In genomic region chr16:77537351-77537750, GRCm38 (mm10) we compare ENCODE assay signal across 12 mouse cellular contexts.
DNase-seq lines count a peak whose midpoint lies in the region; ATAC-seq and TF ChIP-seq lines count a peak whose summit lies in the region.
"Had no signal": no experiment of that assay in that cellular context is flagged by ENCODE, and none has a peak within 500 bp of the region (broad histone marks: within the 10 kb centered on the region; RNA-seq: fewer than 3 reads in every experiment).

No protein-coding gene starts in this region.

- ATAC-seq in lung, embryonic 14.5 days (ENCODE audit: insufficient read depth): peak; percentile 60; the same call in 1 of the 2 replicates
- ATAC-seq in forebrain, postnatal 0 days: peak; percentile 50
- 0 out of 2 replicates have a peak, but pooled peaks have one; percentile 46 for ATAC-seq in hindbrain, postnatal 0 days
- ATAC-seq in neural tube, embryonic 14.5 days (ENCODE audit: low read depth): peak; percentile 49
- ATAC-seq: Patski had no signal

- H3K9ac ChIP-seq in lung, embryonic 14.5 days: no peak overlapping the region
- H3K9ac ChIP-seq in forebrain, postnatal 0 days: peak overlapping the region; percentile 61
- H3K9ac ChIP-seq in hindbrain, postnatal 0 days (replicated peaks; ENCODE audit: low read length): peak overlapping the region; percentile 39
- peak overlapping the region; percentile 59 for H3K9ac ChIP-seq in neural tube, embryonic 14.5 days (replicated peaks; ENCODE audit: low read depth, low read length)
- H3K9ac ChIP-seq in heart, adult 2 months (ENCODE audit: low read depth, low read length): no peak overlapping the region
- H3K9ac ChIP-seq: heart, embryonic 13.5 days had no signal

- no peak for TF ChIP-seq POLR2A in heart, adult 2 months (IDR thresholded peaks at IDR 0.05; ENCODE audit: insufficient read depth, low read depth, low read length)

- H3K4me1 ChIP-seq in lung, embryonic 14.5 days (ENCODE audit: insufficient read depth): no peaks in the 10 kb centered on the region
- no peaks in the 10 kb centered on the region for H3K4me1 ChIP-seq in forebrain, postnatal 0 days (ENCODE audit: insufficient read depth)
- H3K4me1 ChIP-seq in hindbrain, postnatal 0 days (ENCODE audit: insufficient read depth, low read length): no peaks in the 10 kb centered on the region
- H3K4me1 ChIP-seq in neural tube, embryonic 14.5 days (ENCODE audit: control insufficient read depth, insufficient read depth, low read length): peaks cover 7% of the 10 kb centered on the region; the same call in 1 of the 2 replicates
- no peaks in the 10 kb centered on the region for H3K4me1 ChIP-seq in heart, adult 2 months (ENCODE audit: control insufficient read depth, insufficient read depth, low read length)
- H3K4me1 ChIP-seq: heart, embryonic 13.5 days had no signal

- WGBS in lung, embryonic 14.5 days: 63% methylated on average over 4 of the region's 4 CpGs
- 36% methylated on average over 4 of the region's 4 CpGs for WGBS in forebrain, postnatal 0 days
- 43% methylated on average over 4 of the region's 4 CpGs for WGBS in hindbrain, postnatal 0 days
- 37% methylated on average over 4 of the region's 4 CpGs for WGBS in neural tube, embryonic 14.5 days
- WGBS in heart, adult 2 months: 90% methylated on average over 4 of the region's 4 CpGs

- TF ChIP-seq EP300 in heart, adult 2 months (IDR thresholded peaks at IDR 0.05; ENCODE audit: insufficient read depth, low read depth, low read length): no peak

- H3K9me3 ChIP-seq in lung, embryonic 14.5 days (ENCODE audit: low read depth, low read length): no peaks in the 10 kb centered on the region
- no peaks in the 10 kb centered on the region for H3K9me3 ChIP-seq in forebrain, postnatal 0 days (ENCODE audit: low read length)
- H3K9me3 ChIP-seq in hindbrain, postnatal 0 days (ENCODE audit: low read length): no peaks in the 10 kb centered on the region
- H3K9me3 ChIP-seq in neural tube, embryonic 14.5 days (ENCODE audit: control insufficient read depth, low read length): no peaks in the 10 kb centered on the region
- H3K9me3 ChIP-seq: heart, embryonic 13.5 days had no signal

- peak overlapping the region; percentile 40; the same call in 1 of the 2 replicates for H3K4me2 ChIP-seq in lung, embryonic 14.5 days
- H3K4me2 ChIP-seq in forebrain, postnatal 0 days (ENCODE audit: low read depth): peak overlapping the region; percentile 56
- H3K4me2 ChIP-seq in hindbrain, postnatal 0 days (ENCODE audit: low read depth, low read length): peak overlapping the region; percentile 59
- peak overlapping the region; percentile 49 for H3K4me2 ChIP-seq in neural tube, embryonic 14.5 days (ENCODE audit: low read depth, low read length)
- H3K4me2 ChIP-seq: heart, embryonic 13.5 days had no signal

- H3K27ac ChIP-seq in lung, embryonic 14.5 days (ENCODE audit: low read depth): no peak overlapping the region
- peak overlapping the region; percentile 95 for H3K27ac ChIP-seq in forebrain, postnatal 0 days (ENCODE audit: low read depth, low read length)
- H3K27ac ChIP-seq in hindbrain, postnatal 0 days: peak overlapping the region; percentile 89
- H3K27ac ChIP-seq in neural tube, embryonic 14.5 days (ENCODE audit: low read depth, low read length): peak overlapping the region; percentile 95
- no peak overlapping the region for H3K27ac ChIP-seq in heart, adult 2 months
- H3K27ac ChIP-seq: heart, embryonic 13.5 days had no signal

- TF ChIP-seq CTCF in lung, embryonic 14.5 days (IDR thresholded peaks at IDR 0.05; ENCODE audit: low read depth): no peak
- no peak for TF ChIP-seq CTCF in forebrain, postnatal 0 days (IDR thresholded peaks at IDR 0.05; ENCODE audit: low read depth)
- TF ChIP-seq CTCF in hindbrain, postnatal 0 days (IDR thresholded peaks at IDR 0.05; ENCODE audit: low read depth): no peak
- TF ChIP-seq CTCF in heart, adult 2 months (IDR thresholded peaks at IDR 0.05): no peak

- no peaks in the 10 kb centered on the region for H3K27me3 ChIP-seq in lung, embryonic 14.5 days (ENCODE audit: insufficient read depth, low read length)
- H3K27me3 ChIP-seq in forebrain, postnatal 0 days (ENCODE audit: insufficient read depth, low read length): no peaks in the 10 kb centered on the region
- no peaks in the 10 kb centered on the region for H3K27me3 ChIP-seq in hindbrain, postnatal 0 days (ENCODE audit: insufficient read depth, low read length)
- no peaks in the 10 kb centered on the region for H3K27me3 ChIP-seq in neural tube, embryonic 14.5 days (ENCODE audit: control insufficient read depth, insufficient read depth, low read length)
- no peaks in the 10 kb centered on the region for H3K27me3 ChIP-seq in heart, adult 2 months (ENCODE audit: control insufficient read depth, insufficient read depth, low read length)
- H3K27me3 ChIP-seq: CH12.LX; heart, embryonic 13.5 days; Patski had no signal

- H3K4me3 ChIP-seq in lung, embryonic 14.5 days (ENCODE audit: low read depth, low read length): no peak overlapping the region
- peak overlapping the region; percentile 44 for H3K4me3 ChIP-seq in forebrain, postnatal 0 days (ENCODE audit: low read depth, low read length)
- peak overlapping the region; percentile 31 for H3K4me3 ChIP-seq in hindbrain, postnatal 0 days (ENCODE audit: low read length)
- peak overlapping the region; percentile 24; the same call in 1 of the 2 replicates for H3K4me3 ChIP-seq in neural tube, embryonic 14.5 days (ENCODE audit: low read depth, low read length)
- no peak overlapping the region for H3K4me3 ChIP-seq in heart, adult 2 months
- H3K4me3 ChIP-seq: erythroblast, embryonic 14.5 days; heart, embryonic 13.5 days had no signal

- peak; percentile 35 for DNase-seq in lung, embryonic 14.5 days
- DNase-seq in lung, adult 18-20 months: no peak
- DNase-seq in forebrain, postnatal 0 days: no peak
- DNase-seq in hindbrain, postnatal 0 days (ENCODE audit: low spot score): peak; percentile 23
- DNase-seq in heart, adult 2 months: no peak
- no peak for DNase-seq in cerebellum, postnatal 36 days
- DNase-seq: gastrocnemius, postnatal 14 days had no signal

- H3K79me2 ChIP-seq in heart, adult 2 months (replicated peaks; ENCODE audit: control insufficient read depth, insufficient read depth, low read length): no peaks in the 10 kb centered on the region; the same call in 1 of the 2 replicates

- intact Hi-C loops in heart, adult 2 months (cut with DNase I): no loop called here

- H3K36me3 ChIP-seq in lung, embryonic 14.5 days (ENCODE audit: insufficient read depth): no peaks in the 10 kb centered on the region
- H3K36me3 ChIP-seq in forebrain, postnatal 0 days (ENCODE audit: insufficient read depth): no peaks in the 10 kb centered on the region
- H3K36me3 ChIP-seq in hindbrain, postnatal 0 days (ENCODE audit: insufficient read depth, low read length): no peaks in the 10 kb centered on the region
- no peaks in the 10 kb centered on the region for H3K36me3 ChIP-seq in neural tube, embryonic 14.5 days (ENCODE audit: control insufficient read depth, insufficient read depth, low read length)
- no peaks in the 10 kb centered on the region for H3K36me3 ChIP-seq in heart, adult 2 months (ENCODE audit: control insufficient read depth, insufficient read depth, low read length)

Comparison
In these comparisons a context has a peak if more than half of its experiments do, and no peak if none do; other contexts are left out.
1. DNase-seq: peak in lung, embryonic 14.5 days (single experiment) and hindbrain, postnatal 0 days (single experiment); none in lung, adult 18-20 months (0 of 2), forebrain, postnatal 0 days (single experiment), heart, adult 2 months (0 of 2) and cerebellum, postnatal 36 days (0 of 2).
2. H3K27ac ChIP-seq: peak in forebrain, postnatal 0 days (single experiment), hindbrain, postnatal 0 days (single experiment) and neural tube, embryonic 14.5 days (single experiment); none in lung, embryonic 14.5 days (single experiment) and heart, adult 2 months (single experiment).
3. H3K4me3 ChIP-seq: peak in forebrain, postnatal 0 days (single experiment), hindbrain, postnatal 0 days (single experiment) and neural tube, embryonic 14.5 days (single experiment); none in lung, embryonic 14.5 days (single experiment) and heart, adult 2 months (single experiment).
4. H3K9ac ChIP-seq: peak in forebrain, postnatal 0 days (single experiment), hindbrain, postnatal 0 days (single experiment) and neural tube, embryonic 14.5 days (single experiment); none in lung, embryonic 14.5 days (single experiment) and heart, adult 2 months (single experiment).
5. Peak in every context shown above with its lines, with median percentiles within 50 percentile points of each other: ATAC-seq and H3K4me2 ChIP-seq.